Mouse (Mus musculus) liver, postnatal 0 days (tissue): ENCODE measurements around the gene Agtpbp1. TPM values are rescaled to one million over a fixed set of nuclear protein-coding genes. Genes with fewer than 3 reads are reported as not detected.

Experiments used
- ATAC-seq: fragments of 200-750 bp; cut with Nextera tagmentation; 2 replicates; pipeline ENCODE4 v1.8.0; 2017; ENCODE audit warnings: mild to moderate bottlenecking, moderate library complexity
- DNase-seq: peaks from one replicate; pipeline ENCODE4 v3.0.0-alpha.2; 2016
- H3K27ac ChIP-seq: fragments of 300-500 bp; sonication (generic); 2 replicates; pipeline ENCODE4 v1.5.1; 2014; ENCODE audit warnings: antibody characterized with exemption, moderate library complexity, mild to moderate bottlenecking, low read depth
- H3K27me3 ChIP-seq: fragments of 300-500 bp; sonication (generic); 2 replicates; pipeline ENCODE4 v1.6.1; 2014; ENCODE audit warnings: low read length, control low read depth, mixed read lengths; ENCODE audit not compliant: insufficient read depth
- H3K36me3 ChIP-seq: fragments of 300-500 bp; sonication (generic); replicated peaks from 2 replicates; pipeline ENCODE4 v1.6.1; 2014; ENCODE audit warnings: mild to moderate bottlenecking, control low read depth, low read length, moderate library complexity, mixed read lengths; ENCODE audit not compliant: insufficient read depth
- H3K4me1 ChIP-seq: fragments of 300-500 bp; sonication (generic); 2 replicates; pipeline ENCODE4 v1.6.1; 2014; ENCODE audit warnings: antibody characterized with exemption, mild to moderate bottlenecking, control low read depth; ENCODE audit not compliant: insufficient read depth
- H3K4me2 ChIP-seq: fragments of 300-500 bp; sonication (generic); 2 replicates; pipeline ENCODE4 v1.6.1; 2014; ENCODE audit warnings: low read depth, mild to moderate bottlenecking, low read length, moderate library complexity, mixed read lengths
- H3K4me3 ChIP-seq: fragments of 300-500 bp; sonication (generic); 2 replicates; pipeline ENCODE4 v1.5.1; 2014; ENCODE audit warnings: low read depth, low read length
- H3K9ac ChIP-seq: fragments of 300-500 bp; sonication (generic); replicated peaks from 2 replicates; pipeline ENCODE4 v1.6.1; 2014; ENCODE audit warnings: mild to moderate bottlenecking, moderate library complexity
- H3K9me3 ChIP-seq: fragments of 300-500 bp; sonication (generic); 2 replicates; pipeline ENCODE4 v1.6.1; 2016; ENCODE audit warnings: mild to moderate bottlenecking, control low read depth, low read length, mixed read lengths
- CTCF ChIP-seq: sonication (generic); IDR thresholded peaks from 2 replicates; pipeline ENCODE4 v1.5.1; 2016; ENCODE audit warnings: antibody characterized with exemption, low read depth
- EP300 ChIP-seq: IDR thresholded peaks from 2 replicates; pipeline ENCODE4 v1.6.1; 2016; ENCODE audit warnings: antibody characterized with exemption, low read depth, mild to moderate bottlenecking
- WGBS: fragments of 180-500 bp; shearing (Covaris S2); extraction: QIAGEN DNeasy Blood & Tissue Kit; methylation state at CpG from one replicate; pipeline ENCODE4 v1.1.7; 2014; ENCODE audit not compliant: insufficient replicate concordance; 5-methylcytosine and 5-hydroxymethylcytosine counted together
- polyA plus RNA-seq: library from polyadenylated mRNA; unstranded; fragments of >200 nt; fragmentation: Nextera tagmentation; extraction: Ambion mirVana; gene quantifications from 2 replicates; pipeline ENCODE4 v1.2.1, GENCODE M21; 2015

Agtpbp1 gene
- polyA plus RNA-seq, 1 experiment from 2014 or later, result 6.4 TPM

DNA sequence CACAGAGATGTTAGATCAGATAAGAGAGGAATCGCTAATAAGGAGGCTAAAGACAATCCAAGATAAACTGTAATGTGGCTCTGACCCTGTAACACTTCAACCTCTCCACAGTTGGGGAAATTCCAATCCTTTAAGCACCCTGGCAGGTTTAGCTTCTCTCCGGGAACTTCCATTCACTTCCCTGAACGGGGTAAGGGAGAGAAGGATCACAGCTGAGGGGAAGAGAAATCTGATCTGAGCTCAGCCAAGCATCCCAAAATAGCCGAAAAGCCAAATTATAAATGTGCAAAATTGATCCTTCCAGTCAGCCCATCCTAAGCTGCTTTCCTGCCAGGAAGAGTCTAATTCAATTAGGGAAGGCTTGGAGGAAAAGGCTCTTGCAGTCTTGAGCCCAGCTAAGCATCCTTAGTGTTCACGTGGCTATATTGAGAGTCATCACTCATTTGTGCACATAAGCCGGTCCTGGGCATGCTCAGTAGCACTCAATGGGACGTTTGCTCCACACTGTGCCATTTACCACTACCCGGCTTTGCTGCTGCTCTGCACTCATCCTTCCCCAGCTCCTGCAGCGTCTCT lies 19.0 kb downstream of the Agtpbp1 start:
- TF ChIP-seq EP300, result no peak
- no peak for TF ChIP-seq CTCF
- ATAC-seq (no peak), DNase-seq (no peak)
- no peaks in the 10 kb centered on the region for H3K4me1 ChIP-seq
- no peaks in the 10 kb centered on the region for H3K9me3 ChIP-seq
- H3K4me2 ChIP-seq, result no peak overlapping the region
- H3K4me3 ChIP-seq, result no peak overlapping the region
- H3K36me3 ChIP-seq, result no peaks in the 10 kb centered on the region
- WGBS, result 61% methylated on average over 9 of the region's 9 CpGs
- H3K9ac ChIP-seq, result no peak overlapping the region
- H3K27me3 ChIP-seq, result no peaks in the 10 kb centered on the region
- no peak overlapping the region for H3K27ac ChIP-seq

DNA sequence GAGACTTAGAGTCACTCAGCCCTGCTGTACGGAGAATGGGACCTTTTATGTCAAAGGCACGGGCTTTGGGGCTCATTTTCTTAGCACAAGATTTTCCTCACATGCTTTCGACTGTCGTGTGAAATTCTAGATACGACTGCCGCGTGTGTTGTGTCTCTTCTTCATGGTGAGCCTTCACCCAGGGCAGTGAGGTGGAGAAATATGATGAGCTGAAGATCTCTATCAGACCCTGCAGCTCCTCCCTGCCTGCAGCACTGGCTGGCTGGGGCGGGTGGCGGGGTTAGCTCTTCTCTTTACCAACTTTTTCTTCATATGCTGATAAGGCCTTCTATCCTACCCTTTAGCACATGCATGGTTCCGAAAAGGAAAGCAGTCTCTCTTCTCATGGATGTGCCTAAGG lies 20.1 kb downstream of the Agtpbp1 start:
- TF ChIP-seq CTCF, result no peak
- TF ChIP-seq EP300, result no peak
- DNase-seq (no peak), ATAC-seq (no peak)
- Histone ChIP-seq H3K36me3 (no peaks in the 10 kb centered on the region), H3K27me3 (no peaks in the 10 kb centered on the region), H3K4me3 (no peak overlapping the region), H3K4me1 (no peaks in the 10 kb centered on the region), H3K4me2 (no peak overlapping the region), H3K27ac (no peak overlapping the region), H3K9ac (no peak overlapping the region), H3K9me3 (no peaks in the 10 kb centered on the region)
- 68% methylated on average over 10 of the region's 10 CpGs for WGBS

DNA sequence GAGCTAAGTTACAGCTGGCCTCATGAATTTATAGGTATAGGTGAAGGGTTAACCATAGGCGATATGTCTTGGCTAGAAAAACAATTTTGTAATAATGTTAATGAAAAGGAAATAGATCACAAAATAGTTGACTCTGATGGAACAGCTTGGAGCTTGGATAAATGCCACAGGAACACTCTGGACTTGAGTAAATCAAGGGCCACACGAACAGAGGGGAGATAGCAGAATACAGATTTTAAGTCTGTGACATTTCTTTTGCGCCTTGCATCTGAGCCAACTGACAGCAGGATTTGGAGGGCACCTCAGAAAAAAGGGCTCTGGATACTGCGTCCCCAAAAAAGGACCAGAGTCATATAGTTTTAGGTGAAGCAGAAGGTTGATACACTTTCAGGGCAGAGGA lies 20.5 kb downstream of the Agtpbp1 start:
- no peak overlapping the region for H3K27ac ChIP-seq
- WGBS, result 82% methylated on average over 4 of the region's 4 CpGs
- TF ChIP-seq CTCF (no peak), EP300 (no peak)
- H3K27me3 ChIP-seq, result no peaks in the 10 kb centered on the region
- no peak overlapping the region for H3K4me2 ChIP-seq
- H3K9me3 ChIP-seq, result no peaks in the 10 kb centered on the region
- no peak for ATAC-seq
- no peaks in the 10 kb centered on the region for H3K4me1 ChIP-seq
- DNase-seq, result no peak
- no peak overlapping the region for H3K9ac ChIP-seq
- H3K36me3 ChIP-seq, result no peaks in the 10 kb centered on the region
- H3K4me3 ChIP-seq, result no peak overlapping the region

DNA sequence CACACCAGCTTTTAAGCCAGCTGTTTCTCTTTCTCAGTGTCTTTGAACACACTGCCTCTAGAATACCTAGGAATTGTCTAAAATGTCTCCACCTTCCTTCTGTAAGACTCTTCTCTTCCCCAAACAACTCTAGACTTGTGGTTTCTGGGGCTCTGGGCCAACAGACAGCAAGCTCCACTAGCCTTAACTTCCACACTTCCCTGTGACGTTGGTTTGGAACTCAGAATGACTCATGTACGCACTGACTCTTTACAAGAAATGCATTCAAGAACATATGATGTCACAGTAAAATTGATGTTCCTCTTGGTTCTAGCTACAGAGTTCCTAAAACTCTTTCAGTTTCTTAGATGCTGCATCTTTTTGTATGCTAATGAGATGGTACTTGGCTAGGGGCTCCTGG lies 22.6 kb downstream of the Agtpbp1 start:
- WGBS, result 59% methylated on average over 2 of the region's 2 CpGs
- no peaks in the 10 kb centered on the region for H3K9me3 ChIP-seq

DNA sequence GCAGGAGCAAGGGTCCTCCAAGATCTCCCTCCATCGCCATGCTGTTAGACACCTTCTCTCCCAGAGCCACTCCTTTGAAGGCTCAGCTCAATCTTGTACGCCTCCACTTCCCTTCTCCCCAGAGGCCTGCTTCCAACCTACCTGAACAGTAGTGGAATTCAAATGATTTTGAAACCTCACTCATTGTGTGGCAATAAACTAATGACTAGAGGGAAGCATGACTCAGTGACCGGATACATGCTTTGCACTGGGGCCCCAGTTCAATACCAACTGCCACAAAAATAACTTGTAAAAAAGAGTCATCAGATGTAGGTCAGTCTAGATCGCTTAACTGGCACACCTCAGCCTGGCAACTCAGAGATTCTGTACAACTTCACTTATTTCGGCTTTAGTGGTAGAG lies 26.3 kb downstream of the Agtpbp1 start:
- H3K27ac ChIP-seq, result peak overlapping the region; percentile 39; the same call in 1 of the 2 replicates
- no peak for ATAC-seq
- TF ChIP-seq CTCF, result no peak
- TF ChIP-seq EP300, result no peak

More for the DNA sequence above, 22.6 kb downstream of the Agtpbp1 start:
- TF ChIP-seq EP300, result no peak
- Histone ChIP-seq H3K9ac (no peak overlapping the region), H3K36me3 (no peaks in the 10 kb centered on the region), H3K4me1 (peaks cover 7% of the 10 kb centered on the region), H3K27ac (no peak overlapping the region), H3K4me3 (no peak overlapping the region), H3K4me2 (no peak overlapping the region), H3K27me3 (no peaks in the 10 kb centered on the region)
- ATAC-seq, result no peak
- no peak for DNase-seq

DNA sequence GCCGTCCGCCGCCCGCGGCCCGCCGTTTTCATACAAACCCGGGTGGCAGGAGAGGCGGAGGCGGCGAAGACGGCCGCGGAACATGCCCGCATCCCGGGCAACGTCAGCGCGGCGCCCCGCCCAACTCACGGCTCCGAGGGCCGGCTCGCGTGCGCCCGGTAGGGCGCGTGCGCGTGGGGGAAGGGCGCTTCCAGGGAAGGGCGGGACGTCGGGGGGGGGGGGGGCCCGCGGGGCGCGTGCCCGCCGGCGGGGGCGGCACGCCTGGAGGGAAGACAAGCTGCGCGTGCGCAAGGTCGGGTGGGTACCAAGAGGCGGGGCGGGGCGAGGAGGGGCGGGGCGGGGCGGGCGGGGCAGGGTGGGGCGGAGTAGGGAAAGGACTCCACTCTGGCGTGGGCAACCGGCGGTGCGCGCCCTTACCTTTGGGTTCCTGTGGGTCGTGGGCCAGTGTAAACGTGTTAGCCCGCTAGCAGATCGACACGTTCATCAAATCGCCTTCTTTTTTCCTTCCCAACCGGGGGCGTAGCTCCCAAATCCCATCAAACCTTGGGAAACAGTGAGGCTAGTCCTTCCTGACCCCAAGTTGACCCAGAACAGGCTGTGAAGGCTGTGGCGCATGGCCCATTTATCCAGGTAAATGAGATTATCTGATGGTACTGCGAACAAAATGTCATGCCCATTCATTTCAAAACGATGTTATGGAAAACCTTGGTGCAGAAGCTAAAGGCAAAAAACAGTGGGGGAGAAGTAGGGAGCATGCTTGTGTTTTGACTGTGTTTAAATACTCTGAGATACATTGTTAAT lies 27.6 kb downstream of the Agtpbp1 start:
- peak overlapping the region; percentile 88 for H3K4me3 ChIP-seq
- peak overlapping the region; percentile 100 for H3K4me2 ChIP-seq
- H3K36me3 ChIP-seq, result no peaks in the 10 kb centered on the region
- H3K27ac ChIP-seq, result peak overlapping the region; percentile 86
- no peaks in the 10 kb centered on the region for H3K27me3 ChIP-seq
- TF ChIP-seq EP300 (no peak), CTCF (no peak)
- ATAC-seq (peak; percentile 95), DNase-seq (peak; percentile 95)
- no peaks in the 10 kb centered on the region for H3K9me3 ChIP-seq
- H3K4me1 ChIP-seq, result peaks cover 22% of the 10 kb centered on the region
- WGBS, result under 1% methylated on average over 36 of the region's 73 CpGs
- peak overlapping the region; percentile 78 for H3K9ac ChIP-seq

More for the DNA sequence above, 26.3 kb downstream of the Agtpbp1 start:
- WGBS, result 83% methylated on average over 5 of the region's 5 CpGs
- no peak overlapping the region for H3K4me3 ChIP-seq
- no peaks in the 10 kb centered on the region for H3K9me3 ChIP-seq
- peaks cover 19% of the 10 kb centered on the region for H3K4me1 ChIP-seq
- no peak overlapping the region for H3K4me2 ChIP-seq
- H3K36me3 ChIP-seq, result no peaks in the 10 kb centered on the region
- H3K9ac ChIP-seq, result no peak overlapping the region
- no peaks in the 10 kb centered on the region for H3K27me3 ChIP-seq
- no peak for DNase-seq
